Mouse (Mus musculus) embryonic facial prominence, embryonic 15.5 days (tissue): ENCODE data around the gene Nuf2. TPM values are rescaled to one million over a fixed set of nuclear protein-coding genes. Genes with fewer than 3 reads are reported as not detected.
A peak's percentile ranks its signal among the peaks of the same experiment; 100 is the strongest.

Experiments used
- ATAC-seq: fragments of 200-750 bp; cut with Nextera tagmentation; 2 replicates; pipeline ENCODE4 v1.8.0; 2017; ENCODE audit warnings: low read depth, moderate TSS enrichment; ENCODE audit not compliant: insufficient number of reproducible peaks, low FRiP score, low TSS enrichment
- H3K27ac ChIP-seq: fragments of 300-500 bp; sonication (generic); replicated peaks from 2 replicates; pipeline ENCODE4 v1.5.1; 2015; ENCODE audit warnings: mild to moderate bottlenecking, inconsistent platforms
- H3K27me3 ChIP-seq: fragments of 300-500 bp; sonication (generic); 2 replicates; pipeline ENCODE4 v1.6.1; 2015; ENCODE audit warnings: inconsistent platforms
- H3K36me3 ChIP-seq: fragments of 300-500 bp; sonication (generic); 2 replicates; pipeline ENCODE4 v1.6.1; 2015; ENCODE audit warnings: mild to moderate bottlenecking, inconsistent platforms
- H3K4me1 ChIP-seq: fragments of 300-500 bp; sonication (generic); 2 replicates; pipeline ENCODE4 v1.6.1; 2015; ENCODE audit warnings: inconsistent platforms
- H3K4me2 ChIP-seq: fragments of 300-500 bp; sonication (generic); replicated peaks from 2 replicates; pipeline ENCODE4 v1.6.1; 2015; ENCODE audit warnings: mild to moderate bottlenecking, inconsistent platforms
- H3K4me3 ChIP-seq: fragments of 300-500 bp; sonication (generic); replicated peaks from 2 replicates; pipeline ENCODE4 v1.5.1; 2015; ENCODE audit warnings: mild to moderate bottlenecking, inconsistent platforms
- H3K9ac ChIP-seq: fragments of 300-500 bp; sonication (generic); 2 replicates; pipeline ENCODE4 v1.6.1; 2015; ENCODE audit warnings: inconsistent platforms
- H3K9me3 ChIP-seq: fragments of 300-500 bp; sonication (generic); replicated peaks from 2 replicates; pipeline ENCODE4 v1.6.1; 2016; ENCODE audit warnings: inconsistent platforms
- WGBS: fragments of 180-500 bp; shearing (Covaris S2); methylation state at CpG from one replicate; pipeline ENCODE4 v1.1.7; 2015; 5-methylcytosine and 5-hydroxymethylcytosine counted together
- polyA plus RNA-seq: library from polyadenylated mRNA; unstranded; fragments of >200 nt; fragmentation: Nextera tagmentation; extraction: Ambion mirVana; gene quantifications from 2 replicates; pipeline ENCODE4 v1.2.1, GENCODE M21; 2015

Nuf2 gene
- polyA plus RNA-seq = 40.5 and 41.4 TPM in 2 replicates

DNA sequence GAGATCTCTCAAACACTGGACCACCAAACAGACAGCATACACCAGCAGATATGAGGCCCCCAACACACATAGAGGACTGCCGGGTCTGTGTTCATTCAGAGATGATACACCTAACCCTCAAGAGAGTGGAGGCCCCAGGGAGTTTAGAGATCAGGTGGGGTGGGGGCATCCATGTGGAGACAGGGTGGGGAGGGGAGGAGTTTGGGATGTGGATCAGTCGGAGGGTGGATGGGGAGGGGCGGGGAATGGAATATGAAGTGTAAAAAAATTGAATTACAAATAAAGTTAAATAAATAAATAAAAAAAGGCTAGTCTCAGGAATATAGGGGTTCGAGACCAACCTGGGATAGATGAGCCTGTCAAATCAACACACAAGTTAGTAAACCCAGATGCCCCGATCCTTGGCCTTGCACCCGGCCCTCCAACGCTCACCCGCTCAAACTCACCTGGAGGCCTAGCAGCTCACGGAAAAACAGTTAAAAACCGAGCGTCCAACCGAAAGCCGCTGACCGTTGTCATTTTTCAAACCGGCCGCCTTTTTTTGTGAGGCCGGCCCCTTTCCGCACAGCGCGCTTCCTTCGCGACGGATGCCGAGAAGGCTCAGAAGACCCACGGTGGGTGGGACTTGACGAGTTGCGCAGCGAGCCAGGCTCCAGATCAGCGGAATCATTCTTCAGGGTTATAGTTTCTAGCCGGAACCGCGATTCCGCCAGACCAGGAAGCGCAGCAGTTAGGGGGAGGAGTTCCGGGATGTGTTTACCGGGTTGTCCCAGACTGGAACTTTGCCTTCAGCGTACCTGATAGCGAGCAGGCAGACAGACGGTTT lies at the start of gene Nuf2:
Nuf2 (minus strand) TSS at position 589 of the 826 bp plus-strand sequence.
- Histone ChIP-seq H3K27ac (peak within 1 kb of the TSS; percentile 83), H3K4me3 (peak within 1 kb of the TSS; percentile 69), H3K9me3 (no peaks in the 10 kb centered on the region), H3K4me1 (peaks cover 11% of the 10 kb centered on the region), H3K27me3 (no peaks in the 10 kb centered on the region), H3K4me2 (peak within 1 kb of the TSS; percentile 69), H3K36me3 (0 out of 2 replicates have a peak, but pooled peaks cover 5% of the 10 kb centered on the region), H3K9ac (peak within 1 kb of the TSS; percentile 35; the same call in 1 of the 2 replicates)
- WGBS = under 1% methylated on average over 39 of the region's 39 CpGs
- peak; percentile 93 for ATAC-seq

DNA sequence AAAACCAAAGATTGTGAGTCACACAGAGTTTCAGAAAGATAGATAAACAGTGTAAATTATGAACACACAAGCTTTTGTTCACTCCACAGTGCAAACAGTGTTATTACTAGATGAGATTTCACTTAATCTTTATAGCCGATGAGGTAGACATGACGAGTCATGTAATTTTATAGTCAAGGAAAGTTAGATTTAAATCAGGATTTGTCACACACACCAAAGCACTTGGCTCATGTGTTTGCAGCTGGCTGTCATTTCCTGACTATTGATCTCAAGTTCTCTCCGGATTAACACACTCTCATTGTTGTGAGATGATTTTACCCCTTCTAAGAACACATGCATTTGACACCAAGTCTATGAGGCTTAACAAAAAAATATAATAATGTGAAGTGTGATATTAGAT lies 48.3 kb upstream of the Nuf2 start:
- Histone ChIP-seq H3K4me2 (no peak overlapping the region), H3K27ac (no peak overlapping the region), H3K9me3 (no peaks in the 10 kb centered on the region), H3K27me3 (no peaks in the 10 kb centered on the region), H3K4me1 (no peaks in the 10 kb centered on the region), H3K9ac (no peak overlapping the region), H3K4me3 (no peak overlapping the region), H3K36me3 (no peaks in the 10 kb centered on the region)
- WGBS = 37% methylated on average over 3 of the region's 3 CpGs
- ATAC-seq = no peak

DNA sequence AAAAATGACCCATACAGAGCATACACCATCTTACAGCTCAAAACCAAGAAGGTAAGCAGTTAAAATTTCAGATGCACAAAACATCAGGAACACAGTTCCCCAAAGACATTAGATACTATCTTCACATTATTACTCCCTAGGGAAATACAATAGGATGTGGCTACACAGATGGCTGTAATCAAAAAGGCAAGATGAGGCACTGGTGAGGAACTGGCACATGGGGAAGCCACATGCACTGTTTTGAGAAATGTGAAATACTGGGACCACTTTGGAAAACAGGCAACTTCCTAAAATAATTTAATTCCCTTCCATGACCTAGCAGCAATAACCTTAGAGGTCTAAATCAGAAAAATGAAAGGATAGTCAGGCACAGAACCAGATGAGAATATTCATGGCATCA lies 42.9 kb upstream of the Nuf2 start:
- no peak overlapping the region for H3K27ac ChIP-seq
- H3K4me2 ChIP-seq = no peak overlapping the region
- H3K9me3 ChIP-seq = no peaks in the 10 kb centered on the region
- no peak overlapping the region for H3K9ac ChIP-seq
- no peak overlapping the region for H3K4me3 ChIP-seq
- H3K4me1 ChIP-seq = no peaks in the 10 kb centered on the region
- no peaks in the 10 kb centered on the region for H3K36me3 ChIP-seq
- H3K27me3 ChIP-seq = no peaks in the 10 kb centered on the region
- no peak for ATAC-seq

DNA sequence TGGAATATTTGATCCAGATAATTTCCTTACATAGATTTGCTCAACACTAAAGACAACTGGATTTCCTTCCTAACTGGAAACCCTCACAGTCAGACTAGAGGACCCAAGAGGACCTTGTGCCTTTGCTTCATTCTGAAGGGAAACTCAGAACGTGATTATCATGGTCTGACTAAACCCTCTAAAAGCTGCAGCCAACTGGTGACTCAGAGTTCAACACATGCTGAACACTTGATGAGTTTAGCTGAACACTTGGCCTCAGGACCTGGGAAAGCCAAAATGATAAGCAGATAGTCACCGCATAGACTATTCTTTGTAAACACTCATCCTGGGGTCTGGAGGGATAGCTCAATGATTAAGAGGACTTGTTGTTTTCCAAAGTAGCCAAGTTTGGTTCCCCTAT lies 24.4 kb upstream of the Nuf2 start:
- 81% methylated on average over 2 of the region's 2 CpGs for WGBS
- no peaks in the 10 kb centered on the region for H3K36me3 ChIP-seq
- no peak overlapping the region for H3K4me3 ChIP-seq
- H3K27me3 ChIP-seq = no peaks in the 10 kb centered on the region
- no peak for ATAC-seq
- H3K27ac ChIP-seq = no peak overlapping the region
- no peaks in the 10 kb centered on the region for H3K9me3 ChIP-seq
- H3K4me2 ChIP-seq = no peak overlapping the region
- no peak overlapping the region for H3K9ac ChIP-seq
- no peaks in the 10 kb centered on the region for H3K4me1 ChIP-seq

DNA sequence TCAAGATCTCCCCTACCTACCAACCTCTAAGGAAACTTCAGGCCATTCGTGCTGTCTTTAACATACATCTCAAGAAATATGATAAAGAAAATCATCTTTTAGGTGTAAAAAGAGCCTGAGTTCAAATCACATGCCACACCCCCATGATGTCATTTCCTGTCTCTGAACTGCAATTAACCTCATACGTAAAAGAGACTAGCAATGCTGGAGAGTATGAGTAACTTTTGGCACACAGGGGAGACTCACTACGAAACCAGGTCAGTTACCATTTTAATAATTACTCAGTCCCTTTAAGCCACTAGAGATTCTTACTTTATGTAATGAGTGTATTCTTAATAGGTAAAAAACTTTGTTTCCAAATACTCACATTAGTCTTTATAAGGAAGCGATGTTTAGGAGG lies 23.8 kb upstream of the Nuf2 start:
- Histone ChIP-seq H3K27me3 (no peaks in the 10 kb centered on the region), H3K4me3 (no peak overlapping the region), H3K4me2 (no peak overlapping the region), H3K9me3 (no peaks in the 10 kb centered on the region), H3K9ac (no peak overlapping the region), H3K4me1 (no peaks in the 10 kb centered on the region), H3K36me3 (no peaks in the 10 kb centered on the region), H3K27ac (no peak overlapping the region)
- WGBS = 78% methylated on average over 4 of the region's 4 CpGs
- ATAC-seq = no peak

DNA sequence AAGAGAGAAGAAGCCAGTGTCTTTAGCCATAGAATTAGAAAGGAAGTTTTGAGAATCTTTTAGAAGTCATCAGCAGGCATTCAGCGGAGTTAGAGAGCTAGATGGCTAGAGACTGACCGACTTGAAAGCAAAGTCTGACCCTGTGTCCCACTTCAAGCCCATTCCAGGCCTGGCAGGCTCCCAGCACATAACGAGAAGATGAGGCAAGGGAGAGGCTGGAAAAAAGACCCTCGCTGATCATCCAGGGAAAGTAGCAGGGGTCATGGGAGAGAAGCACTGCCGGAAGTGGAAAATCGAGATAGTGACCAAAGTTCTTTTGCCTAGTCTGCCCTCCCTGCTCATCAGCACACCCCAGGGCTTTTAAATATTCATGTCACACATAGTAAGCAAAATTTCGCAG lies 22.2 kb upstream of the Nuf2 start:
- no peaks in the 10 kb centered on the region for H3K9me3 ChIP-seq
- H3K27ac ChIP-seq = no peak overlapping the region
- 72% methylated on average over 7 of the region's 7 CpGs for WGBS
- no peak overlapping the region for H3K9ac ChIP-seq
- ATAC-seq = no peak
- no peaks in the 10 kb centered on the region for H3K27me3 ChIP-seq
- H3K36me3 ChIP-seq = no peaks in the 10 kb centered on the region
- no peaks in the 10 kb centered on the region for H3K4me1 ChIP-seq
- H3K4me3 ChIP-seq = no peak overlapping the region
- no peak overlapping the region for H3K4me2 ChIP-seq

DNA sequence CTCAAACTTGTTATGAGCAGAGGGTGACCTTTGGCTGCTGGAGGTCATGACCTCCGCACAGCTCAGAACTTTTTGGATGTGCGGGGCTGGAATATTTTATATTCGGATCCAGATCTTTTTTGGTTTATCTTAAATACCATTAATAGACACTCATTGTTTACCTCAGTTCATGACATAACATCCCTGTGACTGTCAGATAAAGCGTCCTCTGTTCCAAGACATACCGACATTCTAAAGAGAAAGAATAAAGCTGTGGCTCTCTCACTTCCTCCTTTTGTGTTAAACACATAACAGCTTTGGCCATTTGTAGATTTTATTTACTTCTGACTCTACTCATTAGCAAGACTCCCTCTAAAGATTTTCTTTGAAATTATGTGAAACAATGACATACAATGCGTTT lies 9.2 kb upstream of the Nuf2 start:
- Histone ChIP-seq H3K9ac (no peak overlapping the region), H3K27ac (no peak overlapping the region), H3K4me1 (no peaks in the 10 kb centered on the region), H3K9me3 (no peaks in the 10 kb centered on the region), H3K27me3 (no peaks in the 10 kb centered on the region), H3K36me3 (no peaks in the 10 kb centered on the region), H3K4me3 (no peak overlapping the region), H3K4me2 (no peak overlapping the region)
- WGBS = 83% methylated on average over 6 of the region's 6 CpGs
- no peak for ATAC-seq

DNA sequence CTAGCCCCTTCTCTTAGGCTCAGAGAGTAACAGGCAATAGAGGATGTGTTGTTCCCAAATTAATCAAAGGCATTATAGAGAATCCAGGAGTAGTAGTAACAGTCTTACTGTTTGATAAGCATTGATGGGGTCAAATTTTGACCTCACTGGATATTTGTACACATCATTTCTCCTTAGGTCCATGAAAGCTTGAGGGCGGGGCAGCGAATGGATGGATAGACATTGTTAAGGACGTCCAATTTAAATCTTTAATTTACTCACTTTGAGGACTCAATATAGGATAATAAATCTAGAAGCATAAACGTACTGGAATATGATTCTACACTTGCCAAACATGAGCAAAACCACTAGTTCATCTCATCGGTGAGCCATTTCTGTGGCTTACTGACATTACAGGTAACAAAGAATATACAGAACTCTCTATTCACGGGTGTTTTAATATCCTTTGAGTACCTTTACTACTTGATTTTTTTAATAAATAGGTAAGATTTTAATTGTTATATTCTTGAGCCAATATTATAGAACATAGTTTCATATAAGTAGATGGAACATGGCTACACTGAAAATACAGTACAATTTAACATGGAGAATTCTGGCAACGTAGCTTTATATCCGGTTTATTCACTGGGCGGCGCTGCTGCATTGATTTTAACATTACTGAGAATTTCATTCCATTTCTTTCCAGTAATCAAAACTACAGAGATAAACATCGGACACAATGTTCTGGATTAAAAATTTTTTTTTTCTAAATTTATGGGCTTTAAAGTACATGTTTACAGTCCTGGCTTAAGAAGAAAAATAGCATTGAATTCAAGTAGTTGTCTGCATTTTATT lies 655 bp upstream of the Nuf2 start:
- 10% methylated on average over 11 of the region's 11 CpGs for WGBS
- no peaks in the 10 kb centered on the region for H3K9me3 ChIP-seq
- H3K9ac ChIP-seq = peak overlapping the region; percentile 28; the same call in 1 of the 2 replicates
- no peaks in the 10 kb centered on the region for H3K27me3 ChIP-seq
- peaks cover 11% of the 10 kb centered on the region for H3K4me1 ChIP-seq
- H3K36me3 ChIP-seq = no peaks in the 10 kb centered on the region
- peak; percentile 46; the same call in 1 of the 2 replicates for ATAC-seq
- H3K4me3 ChIP-seq = peak overlapping the region; percentile 69
- peak overlapping the region; percentile 69 for H3K4me2 ChIP-seq
- peak overlapping the region; percentile 83 for H3K27ac ChIP-seq

DNA sequence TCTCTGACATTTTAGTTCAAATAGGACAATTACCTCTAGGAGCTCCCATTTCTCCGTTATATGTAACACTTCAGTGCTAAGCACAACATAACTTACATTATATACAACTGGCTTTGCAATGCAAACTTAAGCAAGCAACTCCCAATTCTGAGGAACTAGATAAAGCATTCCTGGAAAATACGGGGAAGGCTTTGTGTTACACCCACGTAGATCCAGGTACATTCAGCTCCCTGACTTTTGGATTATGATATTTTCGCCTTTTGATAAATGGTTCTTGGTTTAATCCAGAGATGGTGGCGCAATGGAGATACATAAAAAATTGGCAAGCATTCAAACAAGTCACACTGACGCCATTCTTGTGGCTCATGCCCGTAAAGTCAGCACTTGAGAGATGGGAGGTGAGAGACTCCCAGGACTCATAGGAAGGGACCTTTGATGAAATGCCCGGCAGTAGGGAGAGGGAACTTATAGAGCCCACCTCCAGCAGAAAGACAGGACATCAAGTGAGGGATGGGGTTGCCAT lies 1.2 kb downstream of the Nuf2 start:
- 0 out of 2 replicates have a peak overlapping the region, but pooled peaks have one; percentile 35 for H3K9ac ChIP-seq
- ATAC-seq = no peak

DNA sequence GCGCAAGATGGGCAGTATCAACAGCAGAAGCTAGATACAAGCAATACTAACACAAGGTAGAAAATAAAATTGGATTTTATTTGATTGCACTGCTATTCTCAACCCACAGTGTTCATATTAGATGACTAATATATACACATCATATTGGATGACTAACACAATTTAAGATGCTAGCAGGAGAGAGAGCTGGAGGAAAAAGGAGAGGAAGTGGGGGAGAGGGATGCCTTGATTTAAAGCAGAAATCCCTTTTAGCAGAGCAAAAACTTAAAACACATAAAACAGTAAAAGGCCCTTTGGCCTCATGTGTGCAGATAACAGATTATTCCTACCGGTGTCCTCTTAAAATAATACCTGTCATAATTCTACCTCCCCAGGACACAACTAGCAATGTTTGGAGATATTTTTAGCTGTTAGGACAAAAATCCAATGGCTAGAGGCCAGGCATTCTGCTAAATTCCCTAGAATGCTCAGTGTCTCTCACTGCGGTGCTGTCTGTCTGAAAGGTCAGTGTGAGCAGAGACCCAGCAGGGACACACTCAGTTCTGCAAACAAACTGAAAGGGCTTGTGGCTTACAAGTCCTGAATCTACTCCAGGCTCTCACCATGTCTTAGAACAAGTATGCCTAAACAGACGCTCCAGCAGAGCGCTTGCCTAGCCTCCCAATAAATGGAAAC lies 5.1 kb downstream of the Nuf2 start:
- Histone ChIP-seq H3K27ac (no peak overlapping the region), H3K27me3 (no peaks in the 10 kb centered on the region), H3K4me2 (no peak overlapping the region), H3K36me3 (peaks cover 31% of the 10 kb centered on the region), H3K9me3 (no peaks in the 10 kb centered on the region), H3K4me1 (peaks cover 11% of the 10 kb centered on the region), H3K9ac (no peak overlapping the region), H3K4me3 (no peak overlapping the region)
- WGBS = 94% methylated on average over 5 of the region's 5 CpGs
- no peak for ATAC-seq

More for the DNA sequence above, 1.2 kb downstream of the Nuf2 start:
- H3K9me3 ChIP-seq = no peaks in the 10 kb centered on the region
- peak overlapping the region; percentile 69 for H3K4me3 ChIP-seq
- no peaks in the 10 kb centered on the region for H3K27me3 ChIP-seq
- H3K4me1 ChIP-seq = peaks cover 11% of the 10 kb centered on the region
- peak overlapping the region; percentile 69 for H3K4me2 ChIP-seq
- WGBS = 79% methylated on average over 8 of the region's 8 CpGs
- 0 out of 2 replicates have a peak, but pooled peaks cover 6% of the 10 kb centered on the region for H3K36me3 ChIP-seq
- no peak overlapping the region for H3K27ac ChIP-seq

DNA sequence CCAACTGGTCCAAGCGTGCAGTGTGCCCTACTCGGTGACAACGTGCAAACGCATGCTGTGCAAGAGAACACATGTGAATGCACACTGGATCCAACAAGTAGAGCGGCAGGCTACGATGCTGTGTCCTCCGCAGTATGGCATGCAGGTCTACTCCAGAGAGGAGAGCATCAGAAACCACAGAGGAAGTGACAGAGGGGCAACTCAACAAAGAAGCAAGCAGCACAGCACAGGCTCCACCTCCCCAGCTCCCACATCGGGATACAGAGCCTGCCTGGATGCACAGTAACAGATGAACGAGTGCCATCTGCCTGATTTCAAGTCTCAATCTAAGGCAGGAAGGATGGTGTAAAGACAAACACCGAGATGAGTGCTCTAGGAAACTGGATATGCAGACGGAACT lies 11.9 kb downstream of the Nuf2 start:
- Histone ChIP-seq H3K27ac (no peak overlapping the region), H3K9me3 (no peaks in the 10 kb centered on the region), H3K9ac (no peak overlapping the region), H3K27me3 (no peaks in the 10 kb centered on the region), H3K4me3 (no peak overlapping the region), H3K4me2 (no peak overlapping the region), H3K4me1 (no peaks in the 10 kb centered on the region), H3K36me3 (peaks cover 44% of the 10 kb centered on the region)
- 85% methylated on average over 11 of the region's 11 CpGs for WGBS
- no peak for ATAC-seq
